Mouse (Mus musculus) erythroblast, embryonic 14.5 days (primary cell): ENCODE data around the gene Tm9sf3.

Source experiments
- GATA1 ChIP-seq: IDR thresholded peaks from 2 replicates; pipeline ENCODE4 v1.6.1; 2012; ENCODE audit warnings: low read length, inconsistent platforms, mixed read lengths
- TAL1 ChIP-seq: IDR thresholded peaks from 3 replicates; pipeline ENCODE4 v1.6.1; 2012; ENCODE audit warnings: low read length, inconsistent platforms, mixed read lengths

DNA sequence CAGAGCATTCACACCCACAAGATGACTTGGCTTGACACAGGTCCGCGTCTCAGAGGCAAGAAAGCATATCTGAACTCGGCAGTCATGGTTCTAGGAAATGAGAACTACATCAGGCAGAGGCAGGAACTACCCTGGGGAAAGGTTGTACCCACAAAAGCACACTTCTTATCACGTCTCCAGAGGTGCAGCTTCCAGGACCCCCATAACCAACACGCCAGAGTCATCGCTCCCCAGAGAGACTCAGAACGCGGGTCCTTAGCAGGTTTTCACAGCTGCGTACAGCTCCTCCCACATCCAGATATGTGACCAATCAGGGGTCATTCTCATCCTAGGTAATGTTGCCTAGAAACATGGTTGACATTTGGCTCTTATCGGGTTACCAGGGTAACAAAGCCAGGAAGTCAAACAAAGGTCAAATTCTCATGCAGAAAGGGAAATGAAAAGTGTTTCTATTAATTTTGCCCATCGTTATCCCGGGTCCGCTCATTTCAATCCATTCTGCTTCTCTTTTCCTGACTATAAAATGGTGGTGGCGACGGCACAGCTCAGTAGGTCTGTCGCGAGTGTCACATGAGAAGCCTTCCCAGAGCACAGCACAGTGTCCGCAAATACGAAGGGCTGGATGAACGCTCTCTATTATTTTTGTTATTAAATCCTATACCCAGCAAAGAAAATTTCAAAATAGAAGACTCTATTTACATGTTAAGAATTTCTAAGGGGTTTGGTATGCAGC is 47.3 kb upstream of the Tm9sf3 start:
- TF ChIP-seq GATA1: no peak
- TF ChIP-seq TAL1: no peak
